Mouse (Mus musculus) embryonic facial prominence, embryonic 13.5 days (tissue): ENCODE results near the gene Mafk. TPM values are rescaled to one million over a fixed set of nuclear protein-coding genes. Genes with fewer than 3 reads are reported as not detected.
A peak's percentile ranks its signal among the peaks of the same experiment; 100 is the strongest.
"Not testable (repeated sequence)": the region's sequence is repeated elsewhere in the genome, so short reads cannot be mapped to it uniquely, and the experiment has no call there.

Source experiments
- ATAC-seq: fragments of 200-750 bp; cut with Nextera tagmentation; 2 replicates; pipeline ENCODE4 v1.8.0; 2017; ENCODE audit warnings: low read depth; ENCODE audit not compliant: insufficient number of reproducible peaks, insufficient read depth, low FRiP score, low TSS enrichment
- H3K27ac ChIP-seq: fragments of 300-500 bp; sonication (generic); 2 replicates; pipeline ENCODE4 v1.5.1; 2015; ENCODE audit warnings: moderate library complexity, mild to moderate bottlenecking, inconsistent platforms
- H3K27me3 ChIP-seq: fragments of 300-500 bp; sonication (generic); 2 replicates; pipeline ENCODE4 v1.6.1; 2015; ENCODE audit warnings: mild to moderate bottlenecking, inconsistent platforms
- H3K36me3 ChIP-seq: fragments of 300-500 bp; sonication (generic); 2 replicates; pipeline ENCODE4 v1.6.1; 2015; ENCODE audit warnings: mild to moderate bottlenecking, inconsistent platforms
- H3K4me1 ChIP-seq: fragments of 300-500 bp; sonication (generic); 2 replicates; pipeline ENCODE4 v1.6.1; 2015; ENCODE audit warnings: inconsistent platforms
- H3K4me2 ChIP-seq: fragments of 300-500 bp; sonication (generic); 2 replicates; pipeline ENCODE4 v1.6.1; 2015; ENCODE audit warnings: moderate library complexity, mild to moderate bottlenecking, inconsistent platforms
- H3K4me3 ChIP-seq: fragments of 300-500 bp; sonication (generic); 2 replicates; pipeline ENCODE4 v1.5.1; 2015; ENCODE audit warnings: mild to moderate bottlenecking, inconsistent platforms
- H3K9ac ChIP-seq: fragments of 300-500 bp; sonication (generic); 2 replicates; pipeline ENCODE4 v1.6.1; 2015; ENCODE audit warnings: mild to moderate bottlenecking, inconsistent platforms
- H3K9me3 ChIP-seq: fragments of 300-500 bp; sonication (generic); 2 replicates; pipeline ENCODE4 v1.6.1; 2016; ENCODE audit warnings: inconsistent platforms
- WGBS: fragments of 180-500 bp; shearing (Covaris S2); methylation state at CpG from one replicate; pipeline ENCODE4 v1.1.7; 2015; ENCODE audit warnings: mixed read lengths; 5-methylcytosine and 5-hydroxymethylcytosine counted together
- polyA plus RNA-seq: library from polyadenylated mRNA; unstranded; fragments of >200 nt; fragmentation: Nextera tagmentation; extraction: Ambion mirVana; gene quantifications from 2 replicates; pipeline ENCODE4 v1.2.1, GENCODE M21; 2015

Mafk gene
- polyA plus RNA-seq, result 8.7 and 9.6 TPM in 2 replicates

GRCm38 (mm10) chr5:139791227-139792158 lies at the start of gene Mafk:
Gene Mafk (plus strand): TSS chr5:139791513.
- Histone ChIP-seq H3K36me3 (no peaks in the 10 kb centered on the region), H3K9me3 (no peaks in the 10 kb centered on the region), H3K4me2 (peak within 1 kb of the TSS; percentile 99), H3K9ac (peak within 1 kb of the TSS; percentile 80), H3K27me3 (0 out of 2 replicates have a peak, but pooled peaks cover 3% of the 10 kb centered on the region), H3K4me3 (peak within 1 kb of the TSS; percentile 89), H3K27ac (peak within 1 kb of the TSS; percentile 77), H3K4me1 (peaks cover 23% of the 10 kb centered on the region)
- WGBS, result under 1% methylated on average over 92 of the region's 92 CpGs
- peak; percentile 74 for ATAC-seq

- peaks cover 12% of the 10 kb centered on the region; the same call in 1 of the 2 replicates for H3K4me1 ChIP-seq
- not testable (repeated sequence) for H3K27ac ChIP-seq, ATAC-seq, H3K4me3 ChIP-seq, H3K9ac ChIP-seq, H3K27me3 ChIP-seq, H3K9me3 ChIP-seq, H3K36me3 ChIP-seq, H3K4me2 ChIP-seq
- WGBS, result 43% methylated on average over 3 of the region's 3 CpGs
Observed at GRCm38 (mm10) chr5:139742640-139743039, 48.7 kb upstream of the Mafk start.

GRCm38 (mm10) chr5:139745771-139746170 lies 45.5 kb upstream of the Mafk start:
- H3K4me1 ChIP-seq, result 0 out of 2 replicates have a peak, but pooled peaks cover 3% of the 10 kb centered on the region
- H3K4me3 ChIP-seq, result no peak overlapping the region
- H3K4me2 ChIP-seq, result no peak overlapping the region
- no peaks in the 10 kb centered on the region for H3K27me3 ChIP-seq
- WGBS, result 4% methylated on average over 3 of the region's 3 CpGs
- no peak overlapping the region for H3K27ac ChIP-seq
- no peak overlapping the region for H3K9ac ChIP-seq
- ATAC-seq, result peak; percentile 56; the same call in 1 of the 2 replicates
- H3K9me3 ChIP-seq, result no peaks in the 10 kb centered on the region
- H3K36me3 ChIP-seq, result peaks cover 10% of the 10 kb centered on the region

GRCm38 (mm10) chr5:139749413-139750125 lies 41.7 kb upstream of the Mafk start:
- H3K27ac ChIP-seq, result no peak overlapping the region
- WGBS, result 85% methylated on average over 16 of the region's 16 CpGs
- no peaks in the 10 kb centered on the region for H3K9me3 ChIP-seq
- ATAC-seq, result no peak
- H3K27me3 ChIP-seq, result no peaks in the 10 kb centered on the region
- no peaks in the 10 kb centered on the region for H3K4me1 ChIP-seq
- no peak overlapping the region for H3K4me3 ChIP-seq
- no peak overlapping the region for H3K4me2 ChIP-seq
- peaks cover 44% of the 10 kb centered on the region for H3K36me3 ChIP-seq
- H3K9ac ChIP-seq, result 0 out of 2 replicates have a peak overlapping the region, but pooled peaks have one; percentile 11

- no peak overlapping the region for H3K4me3 ChIP-seq
- H3K9ac ChIP-seq, result no peak overlapping the region
- no peaks in the 10 kb centered on the region for H3K27me3 ChIP-seq
- no peak overlapping the region for H3K4me2 ChIP-seq
- no peaks in the 10 kb centered on the region for H3K9me3 ChIP-seq
- H3K27ac ChIP-seq, result no peak overlapping the region
- peaks cover 53% of the 10 kb centered on the region for H3K36me3 ChIP-seq
- no peak for ATAC-seq
- no peaks in the 10 kb centered on the region for H3K4me1 ChIP-seq
Observed at GRCm38 (mm10) chr5:139750535-139750934, 40.8 kb upstream of the Mafk start.

GRCm38 (mm10) chr5:139754753-139755152 lies 36.6 kb upstream of the Mafk start:
- no peak overlapping the region for H3K4me2 ChIP-seq
- peaks cover 94% of the 10 kb centered on the region for H3K36me3 ChIP-seq
- no peaks in the 10 kb centered on the region for H3K9me3 ChIP-seq
- no peak overlapping the region for H3K9ac ChIP-seq
- H3K27ac ChIP-seq, result no peak overlapping the region
- WGBS, result 28% methylated on average over 12 of the region's 12 CpGs
- ATAC-seq, result no peak
- H3K4me3 ChIP-seq, result no peak overlapping the region
- H3K4me1 ChIP-seq, result no peaks in the 10 kb centered on the region
- no peaks in the 10 kb centered on the region for H3K27me3 ChIP-seq

- H3K4me2 ChIP-seq, result no peak overlapping the region
- no peak overlapping the region for H3K9ac ChIP-seq
- ATAC-seq, result no peak
- H3K9me3 ChIP-seq, result no peaks in the 10 kb centered on the region
- no peaks in the 10 kb centered on the region for H3K27me3 ChIP-seq
- no peaks in the 10 kb centered on the region for H3K4me1 ChIP-seq
- peaks cover 96% of the 10 kb centered on the region for H3K36me3 ChIP-seq
- 87% methylated on average over 12 of the region's 12 CpGs for WGBS
- no peak overlapping the region for H3K27ac ChIP-seq
- H3K4me3 ChIP-seq, result no peak overlapping the region
Observed at GRCm38 (mm10) chr5:139756135-139756534, 35.2 kb upstream of the Mafk start.

GRCm38 (mm10) chr5:139756586-139756985 lies 34.7 kb upstream of the Mafk start:
- Histone ChIP-seq H3K4me3 (no peak overlapping the region), H3K36me3 (peaks cover 96% of the 10 kb centered on the region), H3K4me2 (no peak overlapping the region), H3K27me3 (no peaks in the 10 kb centered on the region), H3K9me3 (no peaks in the 10 kb centered on the region), H3K9ac (no peak overlapping the region), H3K4me1 (no peaks in the 10 kb centered on the region), H3K27ac (no peak overlapping the region)
- ATAC-seq, result no peak
- 94% methylated on average over 2 of the region's 2 CpGs for WGBS

GRCm38 (mm10) chr5:139758096-139758495 lies 33.2 kb upstream of the Mafk start:
- 87% methylated on average over 16 of the region's 16 CpGs for WGBS
- Histone ChIP-seq H3K27ac (no peak overlapping the region), H3K4me3 (no peak overlapping the region), H3K4me2 (no peak overlapping the region), H3K9me3 (no peaks in the 10 kb centered on the region), H3K4me1 (no peaks in the 10 kb centered on the region), H3K9ac (no peak overlapping the region), H3K36me3 (peaks cover 98% of the 10 kb centered on the region), H3K27me3 (no peaks in the 10 kb centered on the region)
- ATAC-seq, result no peak

GRCm38 (mm10) chr5:139764296-139764695 lies 27.0 kb upstream of the Mafk start:
- Histone ChIP-seq H3K27me3 (no peaks in the 10 kb centered on the region), H3K4me3 (no peak overlapping the region), H3K9ac (no peak overlapping the region), H3K4me2 (no peak overlapping the region), H3K4me1 (no peaks in the 10 kb centered on the region), H3K27ac (no peak overlapping the region), H3K9me3 (no peaks in the 10 kb centered on the region), H3K36me3 (peaks cover 99% of the 10 kb centered on the region)
- no peak for ATAC-seq
- 76% methylated on average over 11 of the region's 11 CpGs for WGBS

GRCm38 (mm10) chr5:139768216-139768615 lies 23.1 kb upstream of the Mafk start:
- ATAC-seq, result no peak
- WGBS, result 91% methylated on average over 8 of the region's 8 CpGs
- H3K36me3 ChIP-seq, result peaks cover 99% of the 10 kb centered on the region
- no peak overlapping the region for H3K4me3 ChIP-seq
- H3K4me2 ChIP-seq, result no peak overlapping the region
- H3K9ac ChIP-seq, result no peak overlapping the region
- no peak overlapping the region for H3K27ac ChIP-seq
- no peaks in the 10 kb centered on the region for H3K27me3 ChIP-seq
- H3K9me3 ChIP-seq, result no peaks in the 10 kb centered on the region
- H3K4me1 ChIP-seq, result no peaks in the 10 kb centered on the region
